Mouse (Mus musculus) CD4-positive naive resting alpha-beta T cell, adult 76 days (primary cell): ENCODE measurements around the gene Serpinb6d. TPM values are rescaled to one million over a fixed set of nuclear protein-coding genes. Genes with fewer than 3 reads are reported as not detected.

Experiments
- total RNA-seq: library from RNA; stranded (reverse); gene quantifications from one replicate; pipeline ENCODE4 v1.2.4, GENCODE M21; 2023

Gene Serpinb6d
- total RNA-seq = not detected

DNA sequence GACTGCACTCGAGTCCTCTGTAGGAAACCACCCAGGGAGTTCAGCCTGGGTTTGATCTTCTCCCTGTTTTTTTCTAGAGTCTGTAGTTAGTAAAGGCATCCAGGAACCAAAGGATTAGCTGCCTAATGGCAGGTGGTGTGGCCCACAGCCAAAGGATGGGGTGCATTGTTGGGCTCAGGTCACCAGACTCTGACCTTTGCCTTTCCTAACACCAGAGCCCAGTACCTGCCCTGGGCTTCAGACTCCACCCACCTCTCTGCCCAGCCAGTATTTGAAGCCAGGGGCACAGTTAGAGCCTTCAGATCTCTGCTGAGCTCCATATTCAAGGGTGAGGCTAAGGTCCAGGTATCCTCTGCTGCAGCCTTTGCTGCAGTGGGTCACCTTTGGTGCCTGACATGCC lies at the start of gene Serpinb6d:
Serpinb6d (plus strand) TSS at position 301 of the 400 bp plus-strand sequence.

Other genes starting within 250 kb of the Serpinb6d start
- gene Serpinb9g, start 176.6 kb upstream of the Serpinb6d start, total RNA-seq = not detected
- not detected for gene Serpinb6e, start 182.0 kb downstream of the Serpinb6d start, total RNA-seq
- not detected for gene Serpinb6c, start 244.3 kb downstream of the Serpinb6d start, total RNA-seq